Mouse (Mus musculus): ENCODE measurements at regions not wholly inside any gene's neighbourhood (a gene's known extent, or its start where the extent isn't known, plus 50 kb on each side); places are given as distances from the start of the nearest gene placed in this dataset.

DNA sequence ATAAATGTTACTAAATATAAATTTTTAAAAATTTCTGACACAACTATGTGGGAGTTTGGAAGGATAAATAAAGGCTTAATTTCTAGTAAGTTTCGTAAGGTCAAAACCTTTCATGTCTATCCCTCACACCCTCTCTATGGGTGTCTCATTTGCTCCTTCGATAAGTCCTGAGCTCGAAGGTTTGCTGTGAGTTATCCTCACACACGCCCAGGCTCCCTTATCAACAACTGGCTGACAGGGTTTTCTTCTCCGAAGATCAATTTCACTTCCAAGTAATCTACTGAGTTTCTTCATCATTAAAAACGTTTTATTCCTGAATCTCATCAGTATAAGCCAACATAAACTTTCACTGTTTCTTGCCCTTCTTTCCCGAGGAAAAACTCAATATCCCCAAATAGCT lies 416.0 kb upstream of the Nudt12 start:
- DNase-seq (ENCODE audit: low spot score), result no peak

DNA sequence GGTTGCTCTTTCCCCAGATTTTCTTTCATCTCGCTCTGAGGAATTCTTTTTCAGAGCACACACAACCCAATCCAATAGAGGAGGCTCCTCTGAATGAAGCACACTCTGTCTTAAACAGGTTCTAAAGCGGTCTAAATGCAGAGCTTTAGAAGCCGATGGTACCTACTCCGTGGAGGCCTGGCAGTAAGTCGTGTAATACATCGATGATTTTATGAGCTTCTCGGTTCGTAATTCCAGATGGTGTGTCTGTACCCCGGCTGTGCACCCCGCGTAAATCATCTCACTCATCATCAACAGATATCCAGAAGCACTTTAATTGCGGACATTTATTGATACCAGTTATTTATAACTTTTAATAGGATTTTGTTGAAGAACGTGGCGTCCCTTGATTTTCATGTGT lies 408.3 kb upstream of the Nudt12 start:
- DNase-seq (ENCODE audit: low spot score), result no peak

DNA sequence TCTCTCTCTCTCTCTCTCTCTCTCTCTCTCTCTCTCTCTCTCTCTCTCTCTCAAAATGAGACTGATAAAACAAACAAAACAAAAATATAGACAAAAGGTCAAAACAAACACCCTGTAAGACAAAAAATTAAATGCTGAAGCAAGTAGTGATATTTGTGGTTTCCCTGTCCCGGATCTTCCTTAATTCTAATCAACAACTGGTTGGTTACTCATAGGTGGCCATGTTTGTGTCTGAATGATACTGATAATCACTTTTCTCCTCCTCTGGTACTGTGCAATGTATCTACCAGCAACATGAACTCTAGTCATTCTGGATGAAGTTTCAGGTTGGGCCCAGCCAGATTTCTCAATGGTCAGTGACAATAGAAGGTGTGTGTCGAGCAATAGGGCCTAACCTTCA lies 396.1 kb upstream of the Nudt12 start:
- no peak for DNase-seq (ENCODE audit: low spot score)

DNA sequence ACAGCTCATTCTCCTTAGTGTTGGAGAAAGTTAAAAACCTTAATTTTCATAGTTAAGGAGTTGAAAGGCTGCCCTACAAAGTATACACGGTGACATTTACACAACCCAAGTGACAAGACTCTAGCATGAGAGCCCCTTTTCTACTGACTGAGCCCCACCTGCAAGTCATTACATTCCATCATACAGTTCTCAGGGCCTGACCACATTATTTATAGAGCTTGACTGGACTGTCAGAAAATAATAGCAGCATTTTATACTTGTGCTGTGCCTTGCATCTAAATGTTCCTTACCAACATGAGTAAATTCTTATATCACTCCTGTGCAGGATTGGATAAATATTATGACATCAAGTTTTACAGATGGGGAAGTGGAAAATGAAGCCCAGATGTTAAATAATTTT lies 391.4 kb upstream of the Nudt12 start:
- no peak for DNase-seq (ENCODE audit: low spot score)

DNA sequence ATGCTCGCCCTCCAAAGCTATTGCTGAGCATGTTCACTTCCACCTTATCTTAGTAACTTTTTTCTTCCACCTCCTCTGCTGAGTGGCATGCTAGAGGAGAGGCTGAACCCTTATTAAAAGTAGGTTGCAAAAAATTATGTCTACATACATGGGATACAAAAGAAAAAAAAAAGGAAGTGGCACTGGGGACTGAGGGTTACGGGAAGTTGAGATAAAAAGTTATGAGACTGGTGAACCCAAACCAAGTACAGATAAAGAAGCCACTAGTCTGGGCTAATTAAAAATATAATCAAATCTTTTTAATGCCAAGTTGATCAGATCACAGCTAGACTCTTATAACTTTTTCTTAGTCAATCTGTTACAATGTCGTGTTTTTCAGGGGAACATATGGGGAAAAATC lies 384.2 kb upstream of the Nudt12 start:
- DNase-seq (ENCODE audit: low spot score), result no peak

DNA sequence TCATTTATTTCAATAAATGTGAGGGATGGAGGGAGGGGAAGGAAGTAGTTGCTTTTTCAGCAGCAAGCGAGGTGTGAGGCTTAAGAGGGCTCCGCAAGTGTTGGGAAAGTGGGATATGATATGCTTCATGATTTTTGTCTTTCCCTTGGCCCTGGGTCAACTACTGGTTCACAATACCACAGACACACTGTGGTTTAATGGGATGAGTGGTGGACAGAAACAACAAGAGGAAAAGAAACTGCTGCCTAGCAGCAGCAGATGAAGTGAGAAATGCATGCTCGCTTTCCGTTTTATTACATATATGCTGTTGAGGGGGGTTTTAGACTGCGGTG lies 369.9 kb upstream of the Nudt12 start:
- no peak for DNase-seq (ENCODE audit: low spot score)

DNA sequence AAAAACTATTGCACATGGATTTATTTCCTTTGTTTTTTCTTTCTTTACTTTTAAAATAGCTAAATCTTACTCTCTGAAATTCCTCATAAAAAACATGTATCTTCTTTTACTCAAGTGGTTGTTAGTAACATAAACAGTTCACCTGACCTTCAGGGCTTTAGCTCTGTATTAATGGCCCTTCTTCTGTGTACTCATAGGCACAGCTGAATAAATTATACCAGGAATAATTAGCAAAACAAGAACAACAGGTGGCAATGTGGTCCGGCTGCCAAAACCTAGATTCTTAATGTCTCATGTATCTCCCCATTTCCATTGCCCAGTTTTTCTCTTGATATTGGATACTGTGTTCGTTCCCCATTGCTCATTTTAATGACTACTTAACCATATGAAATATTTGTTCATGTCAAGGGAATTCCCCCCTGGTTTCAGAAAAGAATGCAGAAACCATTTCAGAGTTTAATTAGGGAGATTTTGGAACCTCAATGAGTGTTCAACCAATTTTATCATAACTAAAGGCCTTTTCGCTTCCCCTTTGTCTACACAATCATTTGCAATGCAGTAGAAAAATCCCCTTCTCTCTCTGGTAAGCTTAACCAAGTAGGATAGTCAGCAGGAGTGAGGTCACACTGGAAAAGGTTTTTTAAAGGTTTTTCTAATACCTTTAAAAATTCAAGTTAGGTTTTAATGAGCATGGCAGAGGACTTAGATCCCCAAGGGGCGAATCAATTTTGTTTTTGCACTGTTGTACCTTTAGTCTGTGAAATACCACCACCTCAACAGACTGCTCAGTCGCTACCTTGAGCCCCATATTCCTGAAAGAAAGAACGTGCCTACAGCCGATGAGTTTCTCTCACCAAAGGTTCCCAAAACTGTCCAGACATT lies 369.3 kb upstream of the Nudt12 start:
- no peak for DNase-seq (ENCODE audit: low spot score)

DNA sequence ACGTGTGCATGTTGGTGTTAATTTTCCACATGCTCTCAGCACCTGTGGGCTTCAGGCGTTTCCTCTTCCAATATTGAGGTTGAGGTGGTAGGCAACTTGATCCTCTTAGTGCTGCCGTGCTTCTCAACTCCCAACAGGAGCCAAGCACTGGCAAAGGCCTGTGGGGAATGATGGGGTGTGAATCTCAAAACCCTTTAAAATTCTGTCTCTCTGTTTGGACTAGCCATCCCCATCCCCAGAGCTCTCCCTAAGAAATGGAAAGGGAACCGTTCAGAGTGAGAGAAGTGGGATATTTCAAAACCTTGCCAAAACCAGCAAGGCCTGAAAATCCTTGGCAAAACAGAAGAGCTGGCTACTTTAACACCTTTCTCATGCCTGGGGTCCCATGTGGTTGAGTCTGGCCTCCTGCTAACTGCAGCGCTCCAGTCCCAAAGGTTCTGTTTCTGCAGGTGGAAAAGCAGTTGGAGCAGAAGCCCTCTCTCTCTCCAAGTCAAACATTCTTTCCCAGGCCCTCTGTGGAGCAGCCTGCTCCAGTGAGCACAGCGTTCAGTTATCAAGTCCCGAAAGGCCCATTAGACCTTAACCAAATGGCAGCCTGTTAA lies 360.4 kb upstream of the Nudt12 start:
- no peak for DNase-seq (ENCODE audit: low spot score)

DNA sequence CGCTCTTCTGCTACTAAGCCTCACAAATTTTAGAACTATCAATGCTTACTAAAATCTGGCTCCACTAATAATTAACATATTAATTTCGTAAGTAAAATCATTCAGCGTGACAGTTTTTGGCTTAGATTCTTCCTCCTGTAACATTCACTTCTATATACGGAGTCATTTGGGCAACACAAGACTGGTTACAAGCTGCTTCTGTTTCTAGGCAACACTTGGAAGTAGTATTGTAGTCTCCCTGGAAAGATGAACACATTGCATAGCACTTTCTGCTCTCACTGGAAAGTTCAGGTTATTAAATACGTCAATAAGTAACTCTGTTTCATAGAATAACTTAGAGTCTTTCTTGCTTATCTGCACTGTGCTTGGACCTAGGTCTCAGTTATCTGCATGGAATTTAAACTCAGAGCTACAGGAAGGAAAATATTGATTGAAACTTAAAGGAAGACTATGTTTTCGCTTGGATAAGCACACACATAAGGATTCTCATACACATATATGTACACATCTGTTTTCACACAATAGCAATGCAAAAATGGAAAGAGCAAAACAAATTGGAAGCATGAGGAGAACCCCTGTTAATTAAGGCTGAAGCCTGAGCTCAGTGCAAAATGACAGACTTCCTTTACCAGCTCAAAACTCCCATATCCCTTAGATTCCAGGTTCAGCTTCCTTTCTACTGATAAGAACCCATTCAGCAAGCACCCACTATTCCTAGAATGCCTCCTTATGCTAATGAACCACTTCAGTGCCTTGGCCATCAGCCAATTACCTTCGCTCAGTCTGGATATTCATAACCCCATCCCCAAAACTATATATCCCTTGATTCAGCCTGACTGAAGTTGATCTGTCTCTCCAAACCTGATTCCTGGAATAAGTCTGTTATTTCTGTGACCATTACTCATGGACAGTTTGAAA lies 356.7 kb upstream of the Nudt12 start:
- no peak for DNase-seq (ENCODE audit: low spot score)

DNA sequence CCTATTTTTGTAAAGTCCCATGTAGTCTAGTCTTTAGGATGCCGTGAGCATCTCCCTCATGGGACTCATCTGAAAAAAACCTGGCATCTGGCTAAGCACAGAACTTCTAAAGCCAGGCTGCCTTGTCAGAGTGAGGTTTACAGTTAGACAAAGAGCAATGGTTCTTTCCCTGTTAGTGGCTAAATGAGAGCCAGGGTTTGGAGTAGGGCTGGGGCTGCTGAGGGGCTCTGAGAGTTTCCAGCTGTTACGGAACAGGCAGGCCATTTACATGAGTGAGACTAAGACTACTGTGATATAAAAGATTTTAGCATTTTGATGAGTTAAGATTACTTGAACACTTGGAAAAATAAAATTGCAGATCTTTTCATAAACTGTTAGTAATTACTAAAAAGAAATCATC lies 352.2 kb upstream of the Nudt12 start:
- DNase-seq (ENCODE audit: low spot score), result no peak

DNA sequence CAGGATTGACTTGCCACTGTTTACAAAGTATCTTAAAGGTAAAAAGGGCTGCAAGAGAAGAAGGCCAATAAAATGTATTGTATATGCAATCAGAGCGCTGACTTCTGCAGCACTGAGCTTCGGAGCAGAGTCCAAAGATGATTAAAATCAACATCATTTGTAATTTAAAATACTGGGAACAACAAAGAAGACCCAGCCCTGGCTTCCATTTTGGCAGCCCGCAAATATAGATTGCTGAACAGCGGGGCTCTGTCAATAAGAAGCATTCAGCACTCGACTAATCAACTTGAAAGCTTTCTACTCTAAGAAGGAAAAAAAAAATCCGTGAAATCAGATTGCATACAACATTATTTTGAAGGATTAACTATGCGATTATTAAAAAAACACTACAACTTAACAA lies 348.9 kb upstream of the Nudt12 start:
- no peak for DNase-seq (ENCODE audit: low spot score)

DNA sequence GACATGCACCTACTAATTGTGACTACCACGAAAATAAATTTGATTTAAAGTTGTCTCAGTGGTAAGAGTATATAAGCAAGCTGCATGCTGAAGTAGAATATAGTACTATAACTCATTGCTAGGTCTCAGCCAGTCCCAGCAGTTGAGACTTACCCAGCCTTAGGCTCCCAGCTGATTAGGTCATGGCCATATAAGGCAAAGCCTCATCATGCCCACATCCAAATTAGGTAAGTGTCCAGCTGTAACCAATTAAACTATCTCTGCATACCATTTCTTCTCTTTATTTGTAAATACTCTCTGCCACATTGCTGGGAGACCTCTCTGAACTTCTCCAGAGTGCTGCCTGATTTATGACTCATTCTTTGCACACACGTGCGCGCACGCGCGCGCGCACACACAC lies 347.9 kb upstream of the Nudt12 start:
- DNase-seq (ENCODE audit: low spot score), result no peak

DNA sequence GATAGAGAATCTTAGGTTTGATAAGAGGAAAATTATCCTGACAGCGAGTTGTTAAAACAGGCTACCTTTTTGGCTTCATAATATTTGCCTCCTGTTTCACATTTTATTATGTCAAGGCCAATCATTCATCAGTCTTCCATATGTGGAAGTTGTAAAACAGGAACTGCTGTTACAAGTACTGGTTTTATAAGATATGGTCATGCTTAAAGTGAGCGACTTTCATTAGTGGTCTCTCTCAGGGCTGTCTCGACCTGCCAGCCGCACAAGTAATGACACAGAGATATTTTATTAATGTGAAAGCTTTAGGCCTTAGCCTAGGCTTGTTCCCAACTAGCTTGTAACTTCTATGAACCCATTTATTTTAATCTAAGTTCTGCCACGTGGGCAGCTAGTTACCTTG lies 346.3 kb upstream of the Nudt12 start:
- DNase-seq (ENCODE audit: low spot score), result no peak

DNA sequence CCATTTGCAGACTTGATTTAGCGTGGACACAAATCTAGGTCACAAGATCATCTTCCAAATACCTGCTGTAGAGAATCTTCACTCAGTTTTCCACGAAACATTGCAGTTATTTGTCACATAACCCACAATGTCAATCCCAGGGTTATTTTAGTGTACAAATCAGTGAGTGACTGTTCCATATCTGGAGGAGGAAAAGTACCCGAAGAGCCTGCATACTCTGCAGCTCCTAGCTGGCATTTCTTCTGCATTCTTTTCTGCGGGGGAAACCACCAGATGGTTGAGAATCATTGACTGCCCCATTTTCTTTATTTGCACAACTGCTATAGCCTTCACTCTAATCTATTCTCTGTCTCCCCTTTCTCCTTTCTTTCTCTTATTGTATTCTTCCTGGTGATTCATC lies 332.4 kb upstream of the Nudt12 start:
- DNase-seq (ENCODE audit: low spot score), result no peak

DNA sequence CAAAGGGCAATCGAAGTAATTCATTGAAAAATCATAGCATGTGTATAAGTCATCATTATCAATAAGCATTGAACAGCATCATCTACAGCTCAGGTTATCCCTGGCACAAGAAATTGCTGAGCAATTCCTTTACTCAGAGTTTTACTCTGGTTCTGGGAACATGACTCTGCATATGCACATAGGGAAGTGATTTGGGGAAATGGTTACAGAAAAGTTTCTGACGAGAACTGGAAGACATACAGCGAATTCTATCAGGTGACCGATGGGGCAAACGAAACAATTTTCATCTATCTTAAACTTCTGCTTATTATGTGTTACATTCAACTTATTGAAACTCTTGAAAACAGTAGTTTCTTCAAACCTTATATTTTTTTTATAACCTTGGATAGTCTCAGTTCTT lies 284.8 kb upstream of the Nudt12 start:
- DNase-seq (ENCODE audit: low spot score), result no peak

DNA sequence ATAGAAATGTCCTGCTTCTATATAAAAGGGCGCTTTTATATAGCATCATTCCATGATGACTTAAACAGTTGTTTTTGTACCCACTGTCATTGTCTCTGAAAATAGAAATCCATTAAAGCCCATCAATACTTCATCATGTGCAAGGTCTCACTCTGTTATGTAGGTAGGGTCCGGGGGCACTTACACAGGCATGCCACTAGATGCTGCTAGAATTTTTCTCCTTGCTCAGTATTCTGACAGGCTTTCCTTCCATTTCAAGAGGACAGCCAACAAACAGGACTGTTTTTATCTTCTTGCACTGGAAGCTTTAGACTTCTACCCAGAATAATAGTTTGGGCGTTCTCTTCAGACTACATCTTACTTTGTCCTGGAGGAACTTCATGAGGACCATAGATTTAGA lies 268.2 kb upstream of the Nudt12 start:
- peak; percentile 26 for DNase-seq (ENCODE audit: low spot score)

DNA sequence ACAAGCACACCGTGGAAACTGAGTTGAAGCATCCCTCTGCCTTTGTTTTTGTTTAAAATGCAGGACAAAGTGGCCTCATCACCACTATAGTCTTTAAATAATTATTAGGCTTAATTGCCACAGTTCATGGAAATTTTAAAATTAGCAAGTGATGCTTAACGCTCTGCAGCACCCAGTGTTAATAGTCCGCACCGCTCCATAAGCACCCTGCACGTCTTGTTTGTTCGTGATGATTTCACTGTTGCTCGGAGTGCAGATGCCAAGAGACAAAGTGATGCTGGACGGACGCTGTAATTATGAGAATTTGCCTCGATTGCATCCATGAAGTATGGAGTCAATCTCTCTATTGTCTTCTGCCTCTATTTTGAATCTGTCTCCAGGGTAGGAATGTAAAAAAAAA lies 266.6 kb upstream of the Nudt12 start:
- DNase-seq (ENCODE audit: low spot score), result no peak

DNA sequence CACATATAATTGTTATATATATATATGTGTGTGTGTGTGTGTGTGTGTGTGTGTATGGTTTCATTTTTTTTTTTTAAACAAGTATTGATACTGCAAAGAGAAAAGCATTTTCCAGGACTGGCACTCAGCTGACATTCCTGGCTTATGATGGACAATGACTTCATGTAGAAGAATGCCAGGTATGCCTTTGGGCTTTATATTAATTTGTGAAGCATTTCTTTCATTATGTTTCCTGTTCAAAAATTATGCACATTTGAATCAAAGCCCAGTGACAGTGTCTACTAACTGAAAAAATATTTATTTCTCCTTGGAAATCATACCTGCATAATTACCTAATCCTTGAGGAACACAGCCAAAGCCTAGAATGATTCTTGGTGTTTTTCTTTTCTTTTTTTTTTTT lies 256.4 kb upstream of the Nudt12 start:
- DNase-seq (ENCODE audit: low spot score), result no peak

DNA sequence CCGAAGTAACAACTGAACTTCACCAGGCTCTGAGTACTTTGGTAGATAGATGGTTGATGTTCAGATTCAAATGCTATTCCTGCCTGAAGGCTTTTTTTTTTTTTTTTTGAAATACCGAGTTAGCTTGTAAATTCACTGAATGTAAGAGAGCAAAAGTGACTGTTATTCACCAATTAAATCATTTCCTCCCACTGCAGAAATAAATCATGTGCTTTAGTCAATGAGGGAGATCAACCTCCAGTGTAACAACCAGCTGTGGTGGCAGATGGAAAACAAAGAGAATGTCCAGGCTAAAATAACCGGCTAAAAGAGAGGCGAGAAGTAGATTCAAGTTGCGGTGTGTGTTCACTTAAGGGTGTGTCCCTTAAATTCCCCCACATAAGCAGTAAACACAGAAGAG lies 235.8 kb upstream of the Nudt12 start:
- DNase-seq (ENCODE audit: low spot score), result no peak

DNA sequence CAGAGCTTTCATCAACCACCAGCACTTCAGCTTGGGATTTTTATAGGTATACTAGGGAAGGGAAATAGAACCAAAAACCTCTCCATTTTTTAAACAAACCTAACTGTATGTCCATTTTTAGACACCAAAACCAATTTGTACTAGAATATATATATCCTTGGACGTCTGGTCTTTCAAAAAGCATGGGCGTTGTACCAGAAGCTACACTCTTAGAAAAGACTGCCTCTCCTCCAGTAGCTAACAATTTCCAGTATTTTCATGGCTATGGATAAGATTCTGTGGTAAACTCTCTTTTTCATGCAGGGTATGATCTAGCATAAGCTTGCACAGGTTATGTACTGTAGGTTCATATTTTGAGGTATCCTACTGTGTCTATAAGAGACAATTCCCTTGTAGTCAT lies 219.1 kb upstream of the Nudt12 start:
- DNase-seq (ENCODE audit: low spot score), result no peak

All from adipocyte (in vitro differentiated cells).